In genomic region chr4:149172666-149173065, GRCm38 (mm10) we compare ENCODE assay signal across 9 mouse cellular contexts. TPM values are rescaled to one million over a fixed set of nuclear protein-coding genes. Genes with fewer than 3 reads are reported as not detected.
DNase-seq lines count a peak whose midpoint lies in the region; ATAC-seq and TF ChIP-seq lines count a peak whose summit lies in the region.
"Had no signal": no experiment of that assay in that cellular context is flagged by ENCODE, and none has a peak within 500 bp of the region (broad histone marks: within the 10 kb centered on the region; RNA-seq: fewer than 3 reads in every experiment).

No protein-coding gene starts in this region.

- WGBS in intestine, embryonic 14.5 days: 66% methylated on average over 2 of the region's 2 CpGs
- WGBS in intestine, embryonic 15.5 days: 66% methylated on average over 2 of the region's 2 CpGs
- 34% methylated on average over 2 of the region's 2 CpGs for WGBS in limb, embryonic 14.5 days

- H3K9me3 ChIP-seq in intestine, embryonic 14.5 days (ENCODE audit: control insufficient read depth, low read length): no peaks in the 10 kb centered on the region
- H3K9me3 ChIP-seq in intestine, embryonic 15.5 days: no peaks in the 10 kb centered on the region
- no peaks in the 10 kb centered on the region for H3K9me3 ChIP-seq in limb, embryonic 14.5 days (ENCODE audit: control insufficient read depth, low read length)

- H3K36me3 ChIP-seq in intestine, embryonic 14.5 days (ENCODE audit: control insufficient read depth, insufficient read depth, low read length): no peaks in the 10 kb centered on the region
- no peaks in the 10 kb centered on the region for H3K36me3 ChIP-seq in intestine, embryonic 15.5 days
- H3K36me3 ChIP-seq in limb, embryonic 14.5 days (ENCODE audit: control insufficient read depth, insufficient read depth, low read length): no peaks in the 10 kb centered on the region; the same call in 1 of the 2 replicates
- H3K36me3 ChIP-seq in testis, adult 2 months (ENCODE audit: control insufficient read depth, insufficient read depth, low read length): no peaks in the 10 kb centered on the region; the same call in 1 of the 2 replicates

- no peak for ATAC-seq in intestine, embryonic 14.5 days (replicated peaks; ENCODE audit: low FRiP score, low TSS enrichment, low read depth)
- no peak for ATAC-seq in intestine, embryonic 15.5 days
- peak; percentile 68 for ATAC-seq in limb, embryonic 14.5 days (ENCODE audit: low FRiP score, low read depth)
- no peak for ATAC-seq in erythroblast, adult 5-6 weeks (replicated peaks; ENCODE audit: low FRiP score, poor library complexity, severe bottlenecking)

- H3K4me1 ChIP-seq in intestine, embryonic 14.5 days (replicated peaks; ENCODE audit: control insufficient read depth, insufficient read depth, low read length): no peaks in the 10 kb centered on the region; the same call in 1 of the 2 replicates
- peaks cover 10% of the 10 kb centered on the region; the same call in 1 of the 2 replicates for H3K4me1 ChIP-seq in intestine, embryonic 15.5 days (replicated peaks)
- H3K4me1 ChIP-seq in bone marrow macrophage, adult 2 months (ENCODE audit: control insufficient read depth, insufficient read depth, low read length): peaks cover 50% of the 10 kb centered on the region
- H3K4me1 ChIP-seq in limb, embryonic 14.5 days (ENCODE audit: control insufficient read depth, insufficient read depth, low read length): peaks cover 6% of the 10 kb centered on the region
- H3K4me1 ChIP-seq in testis, adult 2 months (ENCODE audit: control insufficient read depth, insufficient read depth, low read length): no peaks in the 10 kb centered on the region; the same call in none of the 2 replicates

- H3K4me3 ChIP-seq in intestine, embryonic 14.5 days (ENCODE audit: low read depth, low read length): no peak overlapping the region
- no peak overlapping the region for H3K4me3 ChIP-seq in intestine, embryonic 15.5 days (replicated peaks)
- no peak overlapping the region for H3K4me3 ChIP-seq in bone marrow macrophage, adult 2 months (ENCODE audit: insufficient read depth, low read length)
- no peak overlapping the region for H3K4me3 ChIP-seq in limb, embryonic 14.5 days (replicated peaks; ENCODE audit: low read length)
- no peak overlapping the region for H3K4me3 ChIP-seq in testis, adult 2 months (ENCODE audit: control insufficient read depth, low read depth, low read length)

- TF ChIP-seq CTCF in bone marrow macrophage, adult 2 months (IDR thresholded peaks at IDR 0.05; ENCODE audit: low read depth, low read length): no peak
- TF ChIP-seq CTCF in testis, adult 2 months (IDR thresholded peaks at IDR 0.05; ENCODE audit: control insufficient read depth, insufficient read depth, insufficient replicate concordance, low read depth, low read length): no peak

- TF ChIP-seq POLR2A in bone marrow macrophage, adult 2 months (IDR thresholded peaks at IDR 0.05; ENCODE audit: borderline replicate concordance, low read depth, low read length): no peak
- TF ChIP-seq POLR2A in limb, embryonic 14.5 days (IDR thresholded peaks at IDR 0.05; ENCODE audit: borderline replicate concordance, extremely low read depth, insufficient read depth, insufficient read length): no peak
- TF ChIP-seq POLR2A in testis, adult 2 months (IDR thresholded peaks at IDR 0.05; ENCODE audit: control insufficient read depth, low read depth, low read length): no peak

- DNase-seq in intestine, embryonic 14.5 days (ENCODE audit: low spot score): no peak
- peak; percentile 61 for DNase-seq in gastrocnemius, postnatal 10 days
- peak; percentile 55 for DNase-seq in limb, embryonic 14.5 days (ENCODE audit: low spot score)
- no peak for DNase-seq in thymus, postnatal 4 days

- H3K27me3 ChIP-seq in intestine, embryonic 14.5 days (replicated peaks; ENCODE audit: control insufficient read depth, insufficient read depth, low read length): no peaks in the 10 kb centered on the region
- no peaks in the 10 kb centered on the region for H3K27me3 ChIP-seq in intestine, embryonic 15.5 days (replicated peaks)
- H3K27me3 ChIP-seq in limb, embryonic 14.5 days (ENCODE audit: control insufficient read depth, insufficient read depth, low read length): no peaks in the 10 kb centered on the region
- H3K27me3 ChIP-seq in testis, adult 2 months (ENCODE audit: control insufficient read depth, insufficient read depth, low read length): no peaks in the 10 kb centered on the region

- H3K9ac ChIP-seq in intestine, embryonic 14.5 days (ENCODE audit: low read length): no peak overlapping the region
- no peak overlapping the region for H3K9ac ChIP-seq in intestine, embryonic 15.5 days
- no peak overlapping the region for H3K9ac ChIP-seq in limb, embryonic 14.5 days (ENCODE audit: low read depth, low read length, severe bottlenecking)
- H3K9ac ChIP-seq: liver, embryonic 14.5 days had no signal

- peak overlapping the region; percentile 33; the same call in 1 of the 2 replicates for H3K27ac ChIP-seq in intestine, embryonic 14.5 days (ENCODE audit: low read depth)
- no peak overlapping the region for H3K27ac ChIP-seq in intestine, embryonic 15.5 days
- peak overlapping the region; percentile 95 for H3K27ac ChIP-seq in bone marrow macrophage, adult 2 months (ENCODE audit: insufficient read depth, low read depth, low read length)
- peak overlapping the region; percentile 72 for H3K27ac ChIP-seq in limb, embryonic 14.5 days (replicated peaks; ENCODE audit: low read depth, low read length)
- H3K27ac ChIP-seq in testis, adult 2 months (ENCODE audit: control insufficient read depth, insufficient read depth, low read depth, low read length): 0 out of 2 replicates have a peak overlapping the region, but pooled peaks have one; percentile 25
- H3K27ac ChIP-seq: liver, embryonic 14.5 days had no signal

- no peak overlapping the region for H3K4me2 ChIP-seq in intestine, embryonic 14.5 days (ENCODE audit: low read length)
- no peak overlapping the region for H3K4me2 ChIP-seq in intestine, embryonic 15.5 days (replicated peaks)
- no peak overlapping the region for H3K4me2 ChIP-seq in limb, embryonic 14.5 days (replicated peaks; ENCODE audit: low read depth, low read length, severe bottlenecking)

RNA-seq across cellular contexts. Expression of gene Pgd, which starts 6.1 kb away (rescaled TPM):
- 67.2 and 76.5 TPM in 2 replicates for polyA plus RNA-seq in intestine, embryonic 14.5 days (2014; fragmentation: Nextera tagmentation; extraction: Ambion mirVana)
- 195 and 210 TPM in 2 replicates for polyA plus RNA-seq in intestine, embryonic 15.5 days (2015; fragmentation: Nextera tagmentation; extraction: Ambion mirVana)
- 365 and 378 TPM in 2 replicates for polyA plus RNA-seq in bone marrow macrophage, adult 2 months (2012; ENCODE audit: insufficient read depth, insufficient read length, missing spikeins)
- total RNA-seq in gastrocnemius, postnatal 10 days (2021): 10 to 100 TPM; 27.1 to 31.3 TPM
- 99.0 and 109 TPM in 2 replicates for polyA plus RNA-seq in limb, embryonic 14.5 days (2012; rRNA removed)
- polyA plus RNA-seq in limb, embryonic 14.5 days (2014; fragmentation: Nextera tagmentation; extraction: Ambion mirVana): 41.2 and 41.9 TPM in 2 replicates
- 21.7 and 22.3 TPM in 2 replicates for polyA plus RNA-seq in testis, adult 2 months (2012; rRNA removed)
- 37.7 and 62.5 TPM in 2 replicates for total RNA-seq in erythroblast, adult 5-6 weeks (2015; ENCODE audit: low replicate concordance)
- 29.4 and 32.2 TPM in 2 replicates for total RNA-seq in erythroblast, adult 5-6 weeks (2017; ENCODE audit: low replicate concordance)

RNA-seq across cellular contexts. Expression of gene Cenps, which starts 35.2 kb away (rescaled TPM):
- 30.1 and 33.8 TPM in 2 replicates for polyA plus RNA-seq in intestine, embryonic 14.5 days (2014; fragmentation: Nextera tagmentation; extraction: Ambion mirVana)
- 21.0 and 23.8 TPM in 2 replicates for polyA plus RNA-seq in intestine, embryonic 15.5 days (2015; fragmentation: Nextera tagmentation; extraction: Ambion mirVana)
- polyA plus RNA-seq in bone marrow macrophage, adult 2 months (2012; ENCODE audit: insufficient read depth, insufficient read length, missing spikeins): 7.2 and 7.3 TPM in 2 replicates
- total RNA-seq in gastrocnemius, postnatal 10 days (2021): 10 to 100 TPM in 1 of 2 experiments, 1 to 10 TPM in 1; 8.8 to 10.7 TPM
- polyA plus RNA-seq in limb, embryonic 14.5 days (2012; rRNA removed): 17.2 and 23.0 TPM in 2 replicates
- 27.2 and 29.3 TPM in 2 replicates for polyA plus RNA-seq in limb, embryonic 14.5 days (2014; fragmentation: Nextera tagmentation; extraction: Ambion mirVana)
- polyA plus RNA-seq in testis, adult 2 months (2012; rRNA removed): 10.3 and 12.2 TPM in 2 replicates
- total RNA-seq in erythroblast, adult 5-6 weeks (2015; ENCODE audit: low replicate concordance): 2.7 and 3.3 TPM in 2 replicates
- total RNA-seq in erythroblast, adult 5-6 weeks (2017; ENCODE audit: low replicate concordance): 4.7 and 7.1 TPM in 2 replicates

RNA-seq across cellular contexts. Expression of gene Cort, which starts 46.1 kb away (rescaled TPM):
- polyA plus RNA-seq in intestine, embryonic 14.5 days (2014; fragmentation: Nextera tagmentation; extraction: Ambion mirVana): 0.38 TPM in 1 of 2 replicates, not detected in the other
- not detected in 2 replicates for polyA plus RNA-seq in intestine, embryonic 15.5 days (2015; fragmentation: Nextera tagmentation; extraction: Ambion mirVana)
- polyA plus RNA-seq in bone marrow macrophage, adult 2 months (2012; ENCODE audit: insufficient read depth, insufficient read length, missing spikeins): not detected in 2 replicates
- under 1 TPM; 0.63 to 0.97 TPM for total RNA-seq in gastrocnemius, postnatal 10 days (2021)
- 0.23 and 0.26 TPM in 2 replicates for polyA plus RNA-seq in limb, embryonic 14.5 days (2012; rRNA removed)
- polyA plus RNA-seq in limb, embryonic 14.5 days (2014; fragmentation: Nextera tagmentation; extraction: Ambion mirVana): 0.32 and 0.59 TPM in 2 replicates
- polyA plus RNA-seq in testis, adult 2 months (2012; rRNA removed): not detected in 2 replicates
- total RNA-seq in erythroblast, adult 5-6 weeks (2015; ENCODE audit: low replicate concordance): not detected in 2 replicates
- total RNA-seq in erythroblast, adult 5-6 weeks (2017; ENCODE audit: low replicate concordance): not detected in 2 replicates
- polyA plus RNA-seq: liver, embryonic 14.5 days had no signal

Comparison
In these comparisons a context has a peak if more than half of its experiments do, and no peak if none do; other contexts are left out.
1. DNase-seq: peak in gastrocnemius, postnatal 10 days (single experiment) and limb, embryonic 14.5 days (single experiment); none in intestine, embryonic 14.5 days (single experiment) and thymus, postnatal 4 days (single experiment).